9 mouse cellular contexts compared by ENCODE assay signal in genomic region chr9:35045031-35045531, GRCm38 (mm10).
DNase-seq lines count a peak whose midpoint lies in the region; ATAC-seq and TF ChIP-seq lines count a peak whose summit lies in the region.
"Had no signal": no experiment of that assay in that cellular context is flagged by ENCODE, and none has a peak within 500 bp of the region (broad histone marks: within the 10 kb centered on the region; RNA-seq: fewer than 3 reads in every experiment).

No protein-coding gene starts in this region.

- 0 out of 2 replicates have a peak, but pooled peaks have one; percentile 24 for ATAC-seq in hindbrain, embryonic 16.5 days
- ATAC-seq in hindbrain, embryonic 14.5 days (ENCODE audit: low FRiP score), result no peak
- ATAC-seq in heart, postnatal 0 days (ENCODE audit: insufficient read depth, low read depth), result peak; percentile 70
- peak; percentile 75 for ATAC-seq in lung, postnatal 0 days

- intact Hi-C loops in left cerebral cortex, postnatal 4 days (cut with DNase I), result no loop called here

- H3K9me3 ChIP-seq in hindbrain, embryonic 16.5 days (ENCODE audit: control insufficient read depth, low read length), result no peaks in the 10 kb centered on the region
- H3K9me3 ChIP-seq in hindbrain, embryonic 14.5 days (ENCODE audit: control insufficient read depth, low read length), result no peaks in the 10 kb centered on the region
- no peaks in the 10 kb centered on the region for H3K9me3 ChIP-seq in heart, postnatal 0 days (replicated peaks; ENCODE audit: control insufficient read depth, low read length)
- H3K9me3 ChIP-seq in lung, postnatal 0 days (ENCODE audit: low read length), result no peaks in the 10 kb centered on the region

- 48% methylated on average over 11 of the region's 11 CpGs for WGBS in hindbrain, embryonic 16.5 days
- WGBS in hindbrain, embryonic 14.5 days, result 62% methylated on average over 11 of the region's 11 CpGs
- WGBS in heart, postnatal 0 days, result 31% methylated on average over 11 of the region's 11 CpGs
- WGBS in lung, postnatal 0 days, result 42% methylated on average over 11 of the region's 11 CpGs

- no peak overlapping the region for H3K4me3 ChIP-seq in hindbrain, embryonic 16.5 days (ENCODE audit: low read length)
- H3K4me3 ChIP-seq in hindbrain, embryonic 14.5 days (replicated peaks; ENCODE audit: low read length), result no peak overlapping the region
- no peak overlapping the region for H3K4me3 ChIP-seq in heart, postnatal 0 days (ENCODE audit: low read depth, low read length)
- H3K4me3 ChIP-seq in lung, postnatal 0 days (ENCODE audit: low read depth, low read length), result no peak overlapping the region
- H3K4me3 ChIP-seq: erythroblast, embryonic 14.5 days had no signal

- H3K36me3 ChIP-seq in hindbrain, embryonic 16.5 days (ENCODE audit: control insufficient read depth, insufficient read depth, low read length), result no peaks in the 10 kb centered on the region
- 0 out of 2 replicates have a peak, but pooled peaks cover 5% of the 10 kb centered on the region for H3K36me3 ChIP-seq in hindbrain, embryonic 14.5 days (replicated peaks; ENCODE audit: control insufficient read depth, insufficient read depth)
- peaks cover 18% of the 10 kb centered on the region for H3K36me3 ChIP-seq in heart, postnatal 0 days (replicated peaks; ENCODE audit: control insufficient read depth, insufficient read depth, low read length)
- H3K36me3 ChIP-seq in lung, postnatal 0 days (ENCODE audit: insufficient read depth, low read length), result no peaks in the 10 kb centered on the region

- no peak for TF ChIP-seq POLR2A in brain, embryonic 14.5 days (IDR thresholded peaks at IDR 0.05; ENCODE audit: borderline replicate concordance, extremely low read depth, insufficient read depth, insufficient read length, poor library complexity, severe bottlenecking)

- no peak overlapping the region for H3K4me2 ChIP-seq in hindbrain, embryonic 16.5 days (ENCODE audit: low read length)
- H3K4me2 ChIP-seq in hindbrain, embryonic 14.5 days (replicated peaks), result no peak overlapping the region
- no peak overlapping the region for H3K4me2 ChIP-seq in heart, postnatal 0 days (ENCODE audit: low read depth, low read length)
- no peak overlapping the region for H3K4me2 ChIP-seq in lung, postnatal 0 days (replicated peaks; ENCODE audit: low read depth, low read length)

- H3K4me1 ChIP-seq in hindbrain, embryonic 16.5 days (ENCODE audit: control insufficient read depth, insufficient read depth, low read depth, low read length), result peaks cover 11% of the 10 kb centered on the region
- H3K4me1 ChIP-seq in hindbrain, embryonic 14.5 days (replicated peaks; ENCODE audit: control insufficient read depth, insufficient read depth, low read length), result peaks cover 10% of the 10 kb centered on the region
- peaks cover 61% of the 10 kb centered on the region for H3K4me1 ChIP-seq in heart, postnatal 0 days (ENCODE audit: control insufficient read depth, insufficient read depth)
- no peaks in the 10 kb centered on the region for H3K4me1 ChIP-seq in lung, postnatal 0 days (ENCODE audit: insufficient read depth, low read depth, low read length)

- H3K27me3 ChIP-seq in hindbrain, embryonic 16.5 days (replicated peaks; ENCODE audit: control insufficient read depth, insufficient read depth, low read length), result no peaks in the 10 kb centered on the region
- no peaks in the 10 kb centered on the region for H3K27me3 ChIP-seq in hindbrain, embryonic 14.5 days (ENCODE audit: control insufficient read depth, insufficient read depth, low read length)
- H3K27me3 ChIP-seq in heart, postnatal 0 days (ENCODE audit: control insufficient read depth, insufficient read depth, low read length), result no peaks in the 10 kb centered on the region
- H3K27me3 ChIP-seq in lung, postnatal 0 days (replicated peaks; ENCODE audit: insufficient read depth, low read length), result no peaks in the 10 kb centered on the region

- no peak for DNase-seq in hindbrain, embryonic 14.5 days (ENCODE audit: low spot score)
- peak; percentile 55 for DNase-seq in brain, embryonic 14.5 days (ENCODE audit: low read depth)
- DNase-seq in heart, postnatal 0 days (ENCODE audit: low spot score), result peak; percentile 51
- DNase-seq in lung, postnatal 0 days (ENCODE audit: low spot score), result peak; percentile 78
- DNase-seq in left cerebral cortex, postnatal 4 days, result no peak
- no peak for DNase-seq in embryo, embryonic 11 days
- no peak for DNase-seq in cerebellum, adult 9-10 months

- no peak overlapping the region for H3K27ac ChIP-seq in hindbrain, embryonic 16.5 days (ENCODE audit: low read depth, low read length)
- H3K27ac ChIP-seq in hindbrain, embryonic 14.5 days, result no peak overlapping the region
- peak overlapping the region; percentile 40 for H3K27ac ChIP-seq in heart, postnatal 0 days (ENCODE audit: low read depth)
- peak overlapping the region; percentile 74 for H3K27ac ChIP-seq in lung, postnatal 0 days (ENCODE audit: low read length)

- no peak overlapping the region for H3K9ac ChIP-seq in hindbrain, embryonic 16.5 days (ENCODE audit: low read depth, low read length)
- no peak overlapping the region for H3K9ac ChIP-seq in hindbrain, embryonic 14.5 days
- peak overlapping the region; percentile 24; the same call in 1 of the 2 replicates for H3K9ac ChIP-seq in heart, postnatal 0 days (replicated peaks; ENCODE audit: low read depth, low read length)
- no peak overlapping the region for H3K9ac ChIP-seq in lung, postnatal 0 days (replicated peaks; ENCODE audit: low read depth)

- no peak for TF ChIP-seq EP300 in heart, postnatal 0 days (IDR thresholded peaks at IDR 0.05; ENCODE audit: low read depth)
- no peak for TF ChIP-seq EP300 in lung, postnatal 0 days (IDR thresholded peaks at IDR 0.05)

- no peak for TF ChIP-seq CTCF in brain, embryonic 14.5 days (IDR thresholded peaks at IDR 0.05; ENCODE audit: borderline replicate concordance, extremely low read depth, insufficient read depth, insufficient read length)
- no peak for TF ChIP-seq CTCF in heart, postnatal 0 days (IDR thresholded peaks at IDR 0.05; ENCODE audit: low read depth)
- TF ChIP-seq CTCF in lung, postnatal 0 days (IDR thresholded peaks at IDR 0.05), result no peak

Comparison
In these comparisons a context has a peak if more than half of its experiments do, and no peak if none do; other contexts are left out.
1. H3K27ac ChIP-seq: peak in heart, postnatal 0 days (single experiment) and lung, postnatal 0 days (single experiment); none in hindbrain, embryonic 16.5 days (single experiment) and hindbrain, embryonic 14.5 days (single experiment).
2. DNase-seq: peak in brain, embryonic 14.5 days (single experiment), heart, postnatal 0 days (single experiment) and lung, postnatal 0 days (single experiment); none in hindbrain, embryonic 14.5 days (single experiment), left cerebral cortex, postnatal 4 days (single experiment), embryo, embryonic 11 days (single experiment) and cerebellum, adult 9-10 months (single experiment).